Mouse (Mus musculus) erythroblast, embryonic 14.5 days (primary cell): ENCODE results near the gene Szt2. TPM values are rescaled to one million over a fixed set of nuclear protein-coding genes. Genes with fewer than 3 reads are reported as not detected.

Experiments
- H3K27me3 ChIP-seq: 2 replicates; pipeline ENCODE4 v1.6.1; 2012; ENCODE audit warnings: inconsistent platforms; ENCODE audit not compliant: control insufficient read depth
- H3K36me3 ChIP-seq: 2 replicates; pipeline ENCODE4 v1.6.1; 2012; ENCODE audit warnings: mild to moderate bottlenecking, inconsistent platforms; ENCODE audit not compliant: control insufficient read depth
- H3K4me1 ChIP-seq: 2 replicates; pipeline ENCODE4 v1.6.1; 2012; ENCODE audit warnings: inconsistent platforms; ENCODE audit not compliant: control insufficient read depth
- H3K4me3 ChIP-seq: replicated peaks from 2 replicates; pipeline ENCODE3; 2012; ENCODE audit warnings: moderate library complexity, mild to moderate bottlenecking, inconsistent platforms
- H3K9me3 ChIP-seq: 2 replicates; pipeline ENCODE4 v1.6.1; 2012; ENCODE audit warnings: low read length, inconsistent platforms, mixed read lengths; ENCODE audit not compliant: control insufficient read depth
- GATA1 ChIP-seq: IDR thresholded peaks from 2 replicates; pipeline ENCODE4 v1.6.1; 2012; ENCODE audit warnings: low read length, inconsistent platforms, mixed read lengths
- TAL1 ChIP-seq: IDR thresholded peaks from 3 replicates; pipeline ENCODE4 v1.6.1; 2012; ENCODE audit warnings: low read length, inconsistent platforms, mixed read lengths
- polyA plus RNA-seq: library from polyadenylated mRNA; stranded (reverse); fragments of >175 nt; gene quantifications from 2 replicates; pipeline ENCODE4 v1.2.3, GENCODE M21; 2012

Gene Szt2
- polyA plus RNA-seq, 1 experiment = 9.3 TPM

GRCm38 (mm10) chr4:118429215-118429895, 20.3 kb upstream of the Szt2 start:
- Histone ChIP-seq H3K9me3 (no peaks in the 10 kb centered on the region), H3K36me3 (peaks cover 67% of the 10 kb centered on the region), H3K4me1 (peaks cover 98% of the 10 kb centered on the region)

DNA sequence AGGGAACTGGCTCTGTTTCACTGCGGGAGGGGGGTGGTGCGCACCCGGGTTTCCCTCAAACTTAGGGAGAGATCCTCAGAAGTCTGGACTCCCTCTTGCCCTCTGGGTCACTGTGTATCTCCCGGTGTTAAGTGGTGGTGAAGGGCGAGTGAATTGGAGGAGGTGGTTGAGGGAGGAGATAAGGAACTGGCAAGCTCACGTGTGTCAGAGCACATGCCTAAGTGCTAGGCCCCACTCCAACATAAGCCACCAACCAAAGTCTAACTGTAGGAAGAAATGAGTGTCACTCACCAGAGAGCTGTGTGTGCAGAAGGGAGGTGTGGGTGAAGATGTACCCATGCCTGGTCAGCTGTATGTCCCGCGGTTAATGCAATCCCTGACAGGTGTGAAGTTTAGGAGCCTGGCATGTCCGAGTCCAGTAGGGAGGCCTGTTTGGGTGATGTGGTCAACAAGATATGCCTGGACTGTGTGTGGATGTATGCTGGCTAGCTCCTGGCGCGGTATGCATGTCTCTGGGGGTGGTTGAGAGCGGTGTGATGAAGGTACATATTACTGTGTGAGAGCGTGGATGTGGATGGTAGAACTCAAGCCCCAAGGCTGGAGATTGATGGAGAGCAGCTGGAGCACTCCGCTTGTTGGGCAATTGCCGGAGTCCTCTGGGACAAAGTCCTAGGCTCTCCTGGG, 19.6 kb upstream of the Szt2 start:
- no peak for TF ChIP-seq TAL1
- peak; percentile 67 for TF ChIP-seq GATA1
- Histone ChIP-seq H3K27me3 (no peaks in the 10 kb centered on the region), H3K36me3 (peaks cover 64% of the 10 kb centered on the region), H3K4me3 (peak overlapping the region; percentile 84), H3K4me1 (peaks cover 98% of the 10 kb centered on the region), H3K9me3 (no peaks in the 10 kb centered on the region)

More at GRCm38 (mm10) chr4:118429215-118429895, 20.3 kb upstream of the Szt2 start:
- TF ChIP-seq TAL1 = no peak
- TF ChIP-seq GATA1 = no peak
- H3K27me3 ChIP-seq = no peaks in the 10 kb centered on the region
- peak overlapping the region; percentile 84 for H3K4me3 ChIP-seq

GRCm38 (mm10) chr4:118427768-118428451, 18.8 kb upstream of the Szt2 start, which contains the start of gene Elovl1:
TSS of gene Elovl1 (plus strand) at chr4:118428093.
- TF ChIP-seq GATA1 (no peak), TAL1 (no peak)
- Histone ChIP-seq H3K27me3 (no peaks in the 10 kb centered on the region), H3K4me1 (peaks cover 97% of the 10 kb centered on the region), H3K9me3 (no peaks in the 10 kb centered on the region), H3K4me3 (peak within 1 kb of the TSS; percentile 84), H3K36me3 (peaks cover 63% of the 10 kb centered on the region)

DNA sequence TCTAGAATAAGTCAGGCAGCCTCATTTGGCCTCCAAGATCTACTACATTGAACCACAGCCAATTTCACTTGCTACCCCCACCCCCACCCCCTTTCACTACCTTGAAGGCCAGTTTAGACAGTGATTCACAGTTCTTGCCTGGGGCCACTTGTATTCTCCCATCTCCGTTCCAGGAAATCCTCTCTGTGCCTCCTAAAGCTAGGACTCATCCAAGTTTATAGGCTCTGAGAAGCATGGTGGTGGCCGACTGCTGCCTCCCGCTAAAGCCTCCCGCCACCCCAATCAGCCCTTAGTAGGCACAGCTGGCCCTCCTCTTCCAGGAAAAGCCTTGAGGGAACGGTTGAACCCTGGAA, 18.3 kb upstream of the Szt2 start:
- H3K4me3 ChIP-seq = peak overlapping the region; percentile 84
- H3K9me3 ChIP-seq = no peaks in the 10 kb centered on the region
- peaks cover 92% of the 10 kb centered on the region for H3K4me1 ChIP-seq
- no peak for TF ChIP-seq TAL1
- TF ChIP-seq GATA1 = no peak
- no peaks in the 10 kb centered on the region for H3K27me3 ChIP-seq
- peaks cover 57% of the 10 kb centered on the region for H3K36me3 ChIP-seq

DNA sequence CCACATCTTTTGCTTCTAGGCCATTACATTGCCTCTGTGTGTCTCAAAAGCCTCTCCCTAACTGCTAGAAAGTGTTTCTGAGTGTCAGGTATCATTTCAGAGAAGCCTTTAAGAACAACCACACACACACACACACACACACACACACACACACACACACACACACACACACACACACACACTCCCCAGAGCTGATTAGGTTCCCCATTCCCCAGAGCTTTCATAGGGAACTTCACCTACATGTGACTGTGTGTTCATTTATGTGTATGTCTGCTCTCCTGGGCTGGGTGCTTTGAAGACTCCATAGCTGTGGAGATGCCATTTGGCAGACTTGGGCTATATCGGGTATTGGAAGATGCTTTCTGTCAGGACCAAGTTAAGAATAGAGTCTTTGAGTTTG, 16.3 kb upstream of the Szt2 start:
- Histone ChIP-seq H3K9me3 (no peaks in the 10 kb centered on the region), H3K4me1 (peaks cover 76% of the 10 kb centered on the region), H3K36me3 (peaks cover 51% of the 10 kb centered on the region), H3K4me3 (no peak overlapping the region), H3K27me3 (no peaks in the 10 kb centered on the region)
- TF ChIP-seq GATA1 (no peak), TAL1 (no peak)

DNA sequence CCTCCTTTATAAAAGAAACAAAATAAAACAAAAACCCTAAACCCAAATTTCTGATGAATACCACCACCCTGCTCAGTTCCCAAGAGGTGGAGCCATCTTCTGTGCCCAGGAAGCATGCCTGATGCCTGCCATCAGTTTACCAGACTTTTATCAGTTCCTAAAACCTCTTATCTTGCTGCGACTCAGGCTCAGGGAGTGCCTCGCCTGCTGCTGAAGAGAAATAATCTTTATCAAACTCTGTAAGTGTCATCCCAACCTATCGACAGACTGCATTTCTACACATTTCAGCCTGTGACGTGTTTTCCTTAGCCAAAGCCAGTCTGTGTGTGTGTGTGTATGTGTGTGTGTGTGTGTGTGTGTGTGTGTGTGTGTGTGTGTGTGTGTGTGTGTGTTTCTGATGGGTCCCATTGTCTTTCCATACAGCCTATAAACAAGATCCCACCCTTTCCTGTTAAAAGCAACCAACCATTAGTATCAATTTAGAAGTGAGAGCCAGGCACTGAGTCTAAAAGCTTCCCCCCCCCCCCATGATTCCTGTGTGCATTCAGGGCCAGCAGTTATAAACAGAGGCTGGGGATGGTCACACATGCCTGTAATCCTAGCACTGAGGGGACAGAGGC, 15.6 kb upstream of the Szt2 start:
- H3K9me3 ChIP-seq = no peaks in the 10 kb centered on the region

DNA sequence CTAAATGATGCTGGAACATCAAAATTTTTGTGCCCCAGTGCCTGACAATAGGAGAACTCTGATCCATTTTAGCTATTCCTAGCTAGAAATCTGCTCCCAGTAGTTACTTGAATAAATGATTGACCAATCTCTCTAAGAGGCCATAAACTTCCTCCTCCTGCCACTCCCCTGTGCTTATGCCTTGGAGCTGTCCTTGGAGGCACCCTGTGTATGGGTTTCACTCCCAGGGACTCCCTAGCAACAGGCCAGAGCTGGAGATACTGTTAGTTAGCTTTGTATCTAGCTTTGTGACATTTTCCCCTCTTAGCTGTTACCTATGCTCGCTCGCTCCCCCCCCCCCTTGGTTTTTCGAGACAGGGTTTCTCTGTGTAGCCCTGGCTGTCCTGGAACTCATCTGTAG, 12.3 kb upstream of the Szt2 start:
- Histone ChIP-seq H3K36me3 (peaks cover 66% of the 10 kb centered on the region), H3K27me3 (no peaks in the 10 kb centered on the region), H3K4me1 (peaks cover 46% of the 10 kb centered on the region), H3K4me3 (no peak overlapping the region), H3K9me3 (no peaks in the 10 kb centered on the region)
- TF ChIP-seq TAL1 = no peak
- TF ChIP-seq GATA1 = no peak

More for the DNA sequence above, 15.6 kb upstream of the Szt2 start:
- TF ChIP-seq TAL1 (peak; percentile 60), GATA1 (peak; percentile 92)
- peak overlapping the region; percentile 8 for H3K4me3 ChIP-seq
- H3K4me1 ChIP-seq = peaks cover 74% of the 10 kb centered on the region
- peaks cover 51% of the 10 kb centered on the region for H3K36me3 ChIP-seq
- H3K27me3 ChIP-seq = no peaks in the 10 kb centered on the region

GRCm38 (mm10) chr4:118417112-118417797, 8.2 kb upstream of the Szt2 start:
- TF ChIP-seq TAL1 (no peak), GATA1 (no peak)
- Histone ChIP-seq H3K4me1 (peaks cover 13% of the 10 kb centered on the region), H3K4me3 (no peak overlapping the region), H3K9me3 (no peaks in the 10 kb centered on the region), H3K36me3 (peaks cover 90% of the 10 kb centered on the region), H3K27me3 (no peaks in the 10 kb centered on the region)
